Comparison of ENCODE assay signal across 16 mouse cellular contexts in genomic region chr7:46513562-46513961, GRCm38 (mm10).
DNase-seq lines count a peak whose midpoint lies in the region; ATAC-seq and TF ChIP-seq lines count a peak whose summit lies in the region.
"Had no signal": no experiment of that assay in that cellular context is flagged by ENCODE, and none has a peak within 500 bp of the region (broad histone marks: within the 10 kb centered on the region; RNA-seq: fewer than 3 reads in every experiment).

No protein-coding gene starts in this region.

- WGBS in lung, embryonic 16.5 days, result 69% methylated on average over 8 of the region's 8 CpGs

- no peaks in the 10 kb centered on the region for H3K27me3 ChIP-seq in lung, embryonic 16.5 days (ENCODE audit: control insufficient read depth, insufficient read depth, low read depth, low read length)
- H3K27me3 ChIP-seq: heart, embryonic 13.5 days; limb, embryonic 12.5 days had no signal

- no peak overlapping the region for H3K4me3 ChIP-seq in lung, embryonic 16.5 days (ENCODE audit: low read length)
- H3K4me3 ChIP-seq in layer of hippocampus, adult 2 months, result no peak overlapping the region
- H3K4me3 ChIP-seq: heart, embryonic 13.5 days; hindbrain, embryonic 10.5 days; limb, embryonic 12.5 days; neural tube, embryonic 13.5 days had no signal

- H3K9ac ChIP-seq in lung, embryonic 16.5 days (ENCODE audit: low read length), result no peak overlapping the region
- H3K9ac ChIP-seq: heart, embryonic 13.5 days; limb, embryonic 12.5 days; liver, embryonic 14.5 days; neural tube, embryonic 13.5 days had no signal

- no peak overlapping the region for H3K4me2 ChIP-seq in lung, embryonic 16.5 days (ENCODE audit: low read depth, low read length)
- H3K4me2 ChIP-seq: heart, embryonic 13.5 days; limb, embryonic 12.5 days; neural tube, embryonic 13.5 days had no signal

- H3K27ac ChIP-seq in lung, embryonic 16.5 days (ENCODE audit: low read length), result no peak overlapping the region
- H3K27ac ChIP-seq in layer of hippocampus, adult 2 months, result peak overlapping the region; percentile 43; the same call in 1 of the 2 replicates
- H3K27ac ChIP-seq: heart, embryonic 13.5 days; hindbrain, embryonic 10.5 days; limb, embryonic 12.5 days; liver, embryonic 14.5 days; neural tube, embryonic 13.5 days had no signal

- peaks cover 9% of the 10 kb centered on the region for H3K4me1 ChIP-seq in lung, embryonic 16.5 days (replicated peaks; ENCODE audit: control insufficient read depth, insufficient read depth, low read length)
- H3K4me1 ChIP-seq: heart, embryonic 13.5 days; limb, embryonic 12.5 days had no signal

- peak; percentile 43 for DNase-seq in cerebellum, adult 11 months
- no peak for DNase-seq in lung, postnatal 4 days
- peak; percentile 67 for DNase-seq in brain, adult 2 months (ENCODE audit: low read depth, low spot score)
- peak; percentile 58 to 63 for DNase-seq in layer of hippocampus, adult 2 months (ENCODE audit: low spot score in 2 of 2)
- DNase-seq in urinary bladder, adult 2 months (ENCODE audit: low spot score), result no peak
- DNase-seq in embryo, embryonic 10 days (ENCODE audit: low spot score), result no peak
- DNase-seq: spleen, adult 18-20 months; thymus, postnatal 25 days had no signal

- no peak for TF ChIP-seq CTCF in layer of hippocampus, adult 2 months (conservative IDR thresholded peaks at IDR 0.05)

- no peak for ATAC-seq in cerebellum, adult (ENCODE audit: insufficient number of reproducible peaks, low FRiP score, low TSS enrichment)
- peak; percentile 22 for ATAC-seq in lung, embryonic 16.5 days (ENCODE audit: low read depth)
- ATAC-seq: activated CD4-positive, CD25-positive, alpha-beta regulatory T cell, adult 4 months had no signal

- no peaks in the 10 kb centered on the region for H3K36me3 ChIP-seq in lung, embryonic 16.5 days (ENCODE audit: control insufficient read depth, insufficient read depth, low read length)
- H3K36me3 ChIP-seq: heart, embryonic 13.5 days; limb, embryonic 12.5 days; neural tube, embryonic 13.5 days had no signal

- H3K9me3 ChIP-seq in lung, embryonic 16.5 days (ENCODE audit: control insufficient read depth, low read length), result no peaks in the 10 kb centered on the region
- H3K9me3 ChIP-seq: hindbrain, embryonic 10.5 days; limb, embryonic 12.5 days; neural tube, embryonic 13.5 days had no signal

Comparison
In these comparisons a context has a peak if more than half of its experiments do, and no peak if none do; other contexts are left out.
1. DNase-seq: peak in cerebellum, adult 11 months (single experiment), brain, adult 2 months (single experiment) and layer of hippocampus, adult 2 months (2 of 2); none in lung, postnatal 4 days (0 of 2), urinary bladder, adult 2 months (single experiment) and embryo, embryonic 10 days (single experiment).